Mouse (Mus musculus) spleen, adult 2 months (tissue): Measurements from ENCODE around the gene Lnx2.

ENCODE experiments used
- CTCF ChIP-seq: fragments of 200-500 bp; IDR thresholded peaks from 2 replicates; pipeline ENCODE4 v1.5.1; 2011; ENCODE audit warnings: mild to moderate bottlenecking, inconsistent platforms; ENCODE audit not compliant: insufficient read depth, insufficient read length, insufficient replicate concordance; ENCODE audit errors: extremely low read depth
- POLR2A ChIP-seq: fragments of 200-500 bp; IDR thresholded peaks from 2 replicates; pipeline ENCODE4 v1.6.1; 2011; ENCODE audit warnings: low read depth, low read length, inconsistent platforms

DNA sequence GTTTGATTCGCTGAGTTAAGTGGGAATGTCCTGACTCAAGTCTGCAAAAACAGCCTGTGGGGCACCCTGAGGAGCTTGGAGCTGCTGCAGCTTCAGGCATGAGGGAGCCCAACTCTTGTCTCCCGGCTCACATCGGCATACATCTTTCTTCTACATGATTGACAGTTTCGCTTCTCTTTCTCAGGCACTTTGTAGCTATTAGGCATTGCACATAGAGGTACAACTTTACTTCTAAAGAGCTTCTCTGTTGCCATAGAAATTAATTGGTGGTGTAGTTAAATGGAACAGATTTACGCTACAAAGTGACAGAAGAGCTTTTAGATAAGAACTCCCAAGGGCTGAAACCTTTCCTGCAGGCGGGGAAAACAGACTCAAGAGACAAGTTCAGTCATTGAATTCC is 62.5 kb downstream of the Lnx2 start:
- TF ChIP-seq CTCF (no peak), POLR2A (no peak)
